27 mouse cellular contexts compared by ENCODE assay signal in genomic region chr16:87861722-87862121, GRCm38 (mm10).
DNase-seq lines count a peak whose midpoint lies in the region; ATAC-seq and TF ChIP-seq lines count a peak whose summit lies in the region.
"Had no signal": no experiment of that assay in that cellular context is flagged by ENCODE, and none has a peak within 500 bp of the region (broad histone marks: within the 10 kb centered on the region; RNA-seq: fewer than 3 reads in every experiment).

No protein-coding gene starts in this region.

- no peak overlapping the region for H3K27ac ChIP-seq in CH12.LX (ENCODE audit: insufficient read depth, low read depth)
- no peak overlapping the region for H3K27ac ChIP-seq in intestine, embryonic 16.5 days (ENCODE audit: low read length)
- H3K27ac ChIP-seq: embryonic facial prominence, embryonic 13.5 days; embryonic facial prominence, embryonic 15.5 days; forebrain, embryonic 10.5 days; forebrain, embryonic 12.5 days had no signal

- peak in 1 of 2 experiments; percentile 26; a peak in 1 of 4 replicates for TF ChIP-seq CTCF in CH12.LX (conservative IDR thresholded peaks at IDR 0.05 in 1 of 2, IDR thresholded peaks at IDR 0.05 in 1 of 2; ENCODE audit: low read depth in 2 of 2, low read length in 2 of 2)

- H3K27me3 ChIP-seq in CH12.LX (replicated peaks), result no peaks in the 10 kb centered on the region
- H3K27me3 ChIP-seq in intestine, embryonic 16.5 days (replicated peaks; ENCODE audit: control insufficient read depth, insufficient read depth, low read length), result no peaks in the 10 kb centered on the region
- H3K27me3 ChIP-seq: embryonic facial prominence, embryonic 13.5 days; embryonic facial prominence, embryonic 15.5 days; forebrain, embryonic 12.5 days; Patski had no signal

- peak; percentile 26 for TF ChIP-seq RAD21 in CH12.LX (IDR thresholded peaks at IDR 0.05; ENCODE audit: low read depth, low read length)

- no peak for TF ChIP-seq POLR2A in CH12.LX (IDR thresholded peaks at IDR 0.05; ENCODE audit: low read depth, low read length)

- WGBS in intestine, embryonic 16.5 days, result 70% methylated on average over 1 of the region's 1 CpGs

- H3K4me2 ChIP-seq in CH12.LX (ENCODE audit: insufficient read depth, low read depth, poor library complexity, severe bottlenecking), result no peak overlapping the region
- no peak overlapping the region for H3K4me2 ChIP-seq in intestine, embryonic 16.5 days (ENCODE audit: low read depth, low read length)
- H3K4me2 ChIP-seq: embryonic facial prominence, embryonic 13.5 days; embryonic facial prominence, embryonic 15.5 days; forebrain, embryonic 12.5 days had no signal

- H3K4me3 ChIP-seq in CH12.LX (replicated peaks in 1 of 3; ENCODE audit: low read depth in 2 of 3, low read length in 2 of 3, poor library complexity in 1 of 3), result no peak overlapping the region
- no peak overlapping the region for H3K4me3 ChIP-seq in intestine, embryonic 16.5 days (ENCODE audit: low read length)
- H3K4me3 ChIP-seq: embryonic facial prominence, embryonic 13.5 days; embryonic facial prominence, embryonic 15.5 days; erythroblast, embryonic 14.5 days; forebrain, embryonic 10.5 days; forebrain, embryonic 12.5 days had no signal

- in situ Hi-C loops in CH12.LX (cut with MboI; ENCODE audit: low pct_ligation_motif_present, low pct_unique_long_range_greater_than_20kb, low sequenced_read_pairs), result no loop called here

- no peaks in the 10 kb centered on the region for H3K79me2 ChIP-seq in CH12.LX (replicated peaks; ENCODE audit: control insufficient read depth, extremely low read depth, insufficient read depth, poor library complexity, severe bottlenecking)

- DNase-seq in embryo, embryonic 10 days (ENCODE audit: low spot score), result peak; percentile 16
- no peak for DNase-seq in embryo, embryonic 10.5 days (ENCODE audit: low spot score)
- DNase-seq in CH12.LX (ENCODE audit: extremely low read depth), result no peak
- DNase-seq in brain, adult 2 months (ENCODE audit: low read depth, low spot score), result peak; percentile 21
- no peak for DNase-seq in kidney, postnatal 10 days
- no peak for DNase-seq in right cerebral cortex, postnatal 36 days (ENCODE audit: low spot score in 2 of 2)
- DNase-seq in spleen, postnatal 4 days (ENCODE audit: low spot score in 2 of 2), result no peak
- DNase-seq: adrenal gland, adult 8-10 months; adrenal gland, postnatal 14 days; adrenal gland, postnatal 36 days; cerebellum, adult 11 months; cerebellum, adult 18-20 months; cerebellum, adult 8-10 months; cerebellum, postnatal 10 days; cerebellum, postnatal 36 days; embryo, embryonic 11 days had no signal

- peak; percentile 89 for ATAC-seq in intestine, embryonic 16.5 days
- ATAC-seq: activated CD4-positive, CD25-positive, alpha-beta regulatory T cell, adult 4 months; forebrain, embryonic 14.5 days; forebrain, embryonic 16.5 days; Patski had no signal

- no peaks in the 10 kb centered on the region for H3K9me3 ChIP-seq in CH12.LX (replicated peaks; ENCODE audit: low read length)
- no peaks in the 10 kb centered on the region for H3K9me3 ChIP-seq in intestine, embryonic 16.5 days (ENCODE audit: control insufficient read depth, low read length)
- H3K9me3 ChIP-seq: embryonic facial prominence, embryonic 13.5 days; embryonic facial prominence, embryonic 15.5 days; forebrain, embryonic 10.5 days; forebrain, embryonic 12.5 days had no signal

- no peak overlapping the region for H3K9ac ChIP-seq in CH12.LX (ENCODE audit: insufficient read depth, low read depth)
- H3K9ac ChIP-seq in intestine, embryonic 16.5 days (ENCODE audit: low read depth, low read length), result no peak overlapping the region
- H3K9ac ChIP-seq: embryonic facial prominence, embryonic 13.5 days; embryonic facial prominence, embryonic 15.5 days; forebrain, embryonic 12.5 days had no signal

- no peaks in the 10 kb centered on the region for H3K4me1 ChIP-seq in CH12.LX (ENCODE audit: control insufficient read depth in 1 of 2, insufficient read depth in 2 of 2)
- H3K4me1 ChIP-seq in intestine, embryonic 16.5 days (ENCODE audit: control insufficient read depth, insufficient read depth, low read length), result no peaks in the 10 kb centered on the region
- H3K4me1 ChIP-seq: embryonic facial prominence, embryonic 13.5 days; embryonic facial prominence, embryonic 15.5 days; forebrain, embryonic 10.5 days; forebrain, embryonic 12.5 days had no signal

- no peak for TF ChIP-seq EP300 in CH12.LX (IDR thresholded peaks at IDR 0.05; ENCODE audit: low read length)

- H3K36me3 ChIP-seq in CH12.LX (replicated peaks in 1 of 2; ENCODE audit: control insufficient read depth in 1 of 2, insufficient read depth in 1 of 2, low read length in 1 of 2), result no peaks in the 10 kb centered on the region
- H3K36me3 ChIP-seq in intestine, embryonic 16.5 days (ENCODE audit: control insufficient read depth, insufficient read depth, low read length), result no peaks in the 10 kb centered on the region
- H3K36me3 ChIP-seq: embryonic facial prominence, embryonic 13.5 days; embryonic facial prominence, embryonic 15.5 days; forebrain, embryonic 10.5 days; forebrain, embryonic 12.5 days; G1E had no signal

- dilution Hi-C loops in CH12.LX (cut with MboI; ENCODE audit: extremely low pct_ligation_motif_present, extremely low pct_unique_long_range_greater_than_20kb, low sequenced_read_pairs), result no loop called here

TF ChIP-seq in CH12.LX, 34 proteins besides CTCF, POLR2A, EP300 and RAD21:
- no peak for TF ChIP-seq MAFK (IDR thresholded peaks at IDR 0.05; ENCODE audit: insufficient replicate concordance, low read length)
- TF ChIP-seq SMC3 (IDR thresholded peaks at IDR 0.05; ENCODE audit: low read depth, low read length), result peak; percentile 21; the same call in 1 of the 2 replicates
- TF ChIP-seq NELFE (IDR thresholded peaks at IDR 0.05; ENCODE audit: low read depth, low read length), result no peak
- no peak for TF ChIP-seq MAZ (IDR thresholded peaks at IDR 0.05; ENCODE audit: low read depth, low read length)
- TF ChIP-seq ZKSCAN1 (IDR thresholded peaks at IDR 0.05; ENCODE audit: borderline replicate concordance, low read depth, low read length), result no peak
TF ChIP-seq in CH12.LX: peak in this region for 1.

Comparison
In these comparisons a context has a peak if more than half of its experiments do, and no peak if none do; other contexts are left out.
1. DNase-seq: peak in embryo, embryonic 10 days (single experiment) and brain, adult 2 months (single experiment); none in embryo, embryonic 10.5 days (single experiment), CH12.LX (single experiment), kidney, postnatal 10 days (single experiment), right cerebral cortex, postnatal 36 days (0 of 2) and spleen, postnatal 4 days (0 of 2).